Mouse (Mus musculus): ENCODE measurements around the gene Tcaf1.

DNA sequence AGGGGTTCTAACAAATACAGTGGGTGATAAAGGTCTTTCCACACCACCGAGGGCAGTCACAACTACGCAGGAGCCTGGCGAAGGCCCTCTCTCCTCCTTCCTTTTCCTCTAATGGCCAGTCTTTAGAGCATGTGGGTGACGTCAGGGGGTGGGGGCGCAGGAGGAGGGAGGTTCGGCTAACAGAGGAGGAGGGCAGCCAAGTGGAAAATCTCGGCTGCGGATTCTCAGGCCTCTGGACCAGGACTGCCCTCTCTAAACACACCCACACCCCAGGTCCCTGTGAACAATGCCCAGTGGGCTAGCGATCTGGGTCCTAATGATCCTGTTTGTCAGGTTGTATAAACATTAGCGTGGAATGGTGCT lies 17.8 kb downstream of the Tcaf1 start:
- TF ChIP-seq CTCF (IDR thresholded peaks at IDR 0.05; ENCODE audit: low read depth) (no peak), EP300 (optimal IDR thresholded peaks at IDR 0.05) (no peak)
